Mouse (Mus musculus): Measurements from ENCODE around the gene Kdm7a.
A peak's percentile ranks its signal among the peaks of the same experiment; 100 is the strongest.

The Kdm7a gene

GRCm38 (mm10) chr6:39205650-39206580 is 674 bp downstream of the Kdm7a start:
- DNase-seq: peak; percentile 43

DNA sequence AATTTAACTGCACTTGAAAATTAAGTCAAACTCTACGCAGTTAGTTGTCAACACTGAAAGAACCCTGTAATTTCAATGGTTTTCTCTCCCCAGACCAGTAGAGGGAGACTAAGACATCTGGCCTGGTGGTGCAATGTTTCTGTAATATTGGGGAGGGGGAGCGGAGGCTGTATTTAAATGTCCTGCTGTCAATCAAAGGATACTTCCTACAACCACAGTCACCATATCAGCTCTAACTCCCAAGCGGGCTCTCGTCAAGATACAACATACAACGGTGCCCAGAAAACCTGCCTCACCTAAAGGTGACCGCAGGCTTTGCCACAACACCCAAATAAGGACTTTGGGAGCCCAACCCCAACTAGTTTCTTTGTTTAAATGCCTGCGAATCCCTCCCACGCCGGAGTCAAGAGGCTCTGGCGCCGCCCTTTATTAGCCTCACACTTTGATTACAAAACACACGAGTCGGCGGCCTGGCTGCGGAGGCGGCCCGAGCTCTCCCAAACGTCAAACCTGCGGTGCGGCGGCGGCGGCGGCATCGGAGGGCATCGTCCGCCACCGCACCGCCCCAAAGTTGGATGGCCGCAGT is 1.4 kb downstream of the Kdm7a start:
- DNase-seq: peak; percentile 89

DNA sequence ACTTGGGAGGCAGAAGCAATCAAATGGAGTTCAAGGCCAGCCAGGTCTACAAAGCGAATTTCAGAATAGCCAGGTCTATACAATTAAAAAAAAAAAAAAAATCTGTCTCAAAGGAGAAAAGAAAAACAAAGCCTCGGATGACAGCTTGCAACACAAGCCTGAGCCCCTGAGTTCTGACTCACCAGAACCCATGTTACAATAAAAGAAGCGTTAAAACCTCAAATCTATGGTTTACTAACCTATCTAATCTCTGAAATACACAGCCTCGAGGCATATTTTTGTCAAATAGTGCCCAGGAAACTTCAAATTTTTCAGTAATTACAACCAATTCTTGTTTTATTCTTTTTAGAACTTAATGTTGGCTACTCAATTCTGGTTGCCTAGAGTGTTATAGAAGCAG is 2.1 kb downstream of the Kdm7a start:
- DNase-seq: no peak

GRCm38 (mm10) chr6:39203236-39203635 is 3.4 kb downstream of the Kdm7a start:
- DNase-seq: no peak

DNA sequence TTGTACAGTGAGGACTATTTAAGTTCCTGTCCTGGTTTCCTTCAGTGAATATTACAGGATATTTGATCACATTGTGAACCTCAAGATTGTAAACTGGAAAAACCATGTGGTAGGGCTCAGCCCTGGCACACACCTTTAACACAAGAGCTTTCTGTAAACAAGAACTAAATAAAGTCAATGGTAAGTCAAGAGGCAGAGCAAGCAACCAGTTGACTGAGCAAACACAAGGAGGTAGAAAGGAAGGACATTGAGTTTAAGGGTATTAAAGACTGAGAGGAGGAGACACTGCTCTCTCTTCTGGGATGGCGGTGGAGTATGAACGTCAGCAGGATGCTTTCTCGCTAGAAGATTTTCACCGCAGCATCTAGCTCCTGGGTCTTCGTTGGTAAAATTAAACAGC is 13.6 kb downstream of the Kdm7a start:
- DNase-seq: no peak

DNA sequence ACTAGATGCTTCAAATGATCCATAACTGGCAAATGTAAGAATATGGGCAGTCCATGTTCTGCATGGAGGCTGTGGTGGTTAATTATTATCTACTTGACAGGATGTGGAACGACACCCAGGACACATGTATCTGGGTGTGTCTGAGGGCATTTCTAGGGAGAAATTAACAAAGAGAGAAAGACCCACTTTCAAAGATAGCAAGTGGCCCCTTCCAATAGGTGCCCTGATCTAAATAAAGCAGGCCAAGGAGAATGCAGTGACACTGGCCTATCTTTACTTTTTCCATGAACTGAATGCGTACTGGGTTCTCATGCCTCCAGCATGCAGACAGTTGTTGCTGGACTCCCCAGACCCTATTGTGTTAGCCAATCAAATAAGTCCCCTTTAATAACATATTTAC is 15.1 kb downstream of the Kdm7a start:
- DNase-seq: no peak

DNA sequence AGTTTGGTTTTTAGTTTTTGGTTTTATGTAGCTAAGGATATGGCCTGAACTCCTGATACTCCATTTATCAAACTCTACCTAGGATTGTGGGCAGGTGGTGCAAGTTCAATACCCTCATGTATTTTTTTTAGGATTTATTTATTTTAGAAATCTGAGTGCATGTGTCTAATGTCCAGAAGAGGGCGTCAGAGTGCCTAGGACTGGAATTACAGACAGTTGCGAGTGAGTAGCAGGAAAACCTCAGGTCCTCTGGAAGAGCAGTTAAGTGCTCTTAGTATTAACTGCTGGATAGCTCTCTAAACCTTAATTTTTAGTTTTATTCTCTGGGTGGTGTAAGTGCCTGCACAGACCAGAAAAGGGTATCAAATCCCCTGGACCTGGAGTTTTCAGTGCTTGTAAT is 19.4 kb downstream of the Kdm7a start:
- peak; percentile 23 for DNase-seq

- no peak for DNase-seq
These were observed 37.5 kb downstream of the Kdm7a start for GRCm38 (mm10) chr6:39169089-39169488.

GRCm38 (mm10) chr6:39164891-39165290 is 41.7 kb downstream of the Kdm7a start:
- no peak for DNase-seq

- no peak for DNase-seq
These were observed 44.6 kb downstream of the Kdm7a start for GRCm38 (mm10) chr6:39161975-39162374.

DNA sequence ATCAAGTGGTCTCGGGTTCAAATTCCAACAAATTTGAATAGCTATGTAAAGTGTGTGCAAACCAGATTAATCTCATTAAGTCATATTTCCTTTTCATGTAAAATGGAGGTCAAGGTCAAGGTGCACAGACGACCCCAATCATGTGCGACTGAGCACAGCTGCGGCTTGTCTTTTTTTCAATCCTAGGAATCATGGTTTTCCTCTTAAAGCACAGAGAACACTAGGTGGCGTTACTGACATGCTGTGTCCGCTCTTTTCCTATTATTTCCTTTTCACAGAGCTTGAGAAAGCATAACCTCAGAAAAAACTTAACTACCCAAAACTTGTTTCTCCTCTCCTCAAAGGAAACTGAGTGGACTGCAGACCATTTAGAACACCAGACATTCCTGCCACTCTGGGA is 60.5 kb downstream of the Kdm7a start:
- DNase-seq: peak; percentile 50

GRCm38 (mm10) chr6:39132556-39132955 is 74.0 kb downstream of the Kdm7a start:
- DNase-seq: no peak

DNA sequence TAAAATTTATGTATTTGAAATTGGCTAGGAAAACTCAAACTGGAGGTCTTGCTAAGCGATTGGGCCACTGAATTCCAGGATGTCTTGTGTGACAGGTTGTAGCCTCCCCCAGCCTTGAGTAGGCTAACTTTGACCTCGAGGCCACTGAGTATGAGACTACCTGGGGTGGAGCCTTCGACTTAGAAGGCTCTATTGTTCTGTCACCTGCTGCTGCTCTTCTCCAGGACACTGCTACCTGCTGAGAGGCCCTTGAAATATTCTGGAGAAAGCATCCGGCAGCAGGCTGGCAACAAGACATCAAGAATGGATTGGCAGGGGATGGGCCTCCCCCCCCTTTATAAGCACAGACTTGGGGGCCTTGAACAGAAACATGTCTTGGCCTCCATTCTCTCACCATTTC is 75.1 kb downstream of the Kdm7a start:
- no peak for DNase-seq

DNA sequence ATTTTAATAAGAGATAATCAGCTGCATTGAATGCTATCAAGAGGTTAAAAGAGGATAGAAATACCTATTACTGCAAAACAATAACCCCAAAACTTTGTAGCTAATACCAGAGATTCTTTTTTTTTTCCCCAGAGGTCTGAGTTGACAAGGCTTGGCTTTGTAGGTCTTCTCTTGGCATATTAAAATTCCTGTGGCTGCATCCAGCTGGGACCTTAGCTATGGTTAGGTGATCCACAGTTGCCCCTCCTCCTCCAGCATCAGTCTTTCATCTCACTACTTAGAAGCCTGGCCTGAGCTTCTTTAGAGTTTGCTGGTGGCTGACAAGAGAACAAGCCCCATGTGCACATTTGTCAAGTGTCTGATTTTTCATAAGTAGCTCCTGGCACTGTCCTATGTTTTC is 81.9 kb downstream of the Kdm7a start:
- no peak for DNase-seq

DNA sequence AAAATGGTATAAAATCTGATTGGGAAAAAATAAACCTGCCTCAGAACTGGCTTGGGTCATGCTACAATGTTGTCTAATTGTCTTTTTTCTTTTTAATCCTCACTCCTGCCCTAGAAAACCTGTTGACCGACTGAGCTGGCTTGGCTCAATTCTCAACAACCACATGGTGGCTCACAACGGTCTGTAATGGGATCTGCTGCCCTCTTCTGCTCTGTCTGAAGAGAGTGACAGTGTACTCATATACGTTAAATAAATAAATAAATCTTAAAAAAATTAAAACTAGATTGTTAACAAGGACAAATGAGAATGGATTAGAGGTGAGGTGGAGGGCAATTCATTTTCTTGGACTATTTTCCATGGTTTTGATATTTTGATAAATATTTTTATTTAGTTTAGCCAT is 85.9 kb downstream of the Kdm7a start:
- DNase-seq: no peak

DNA sequence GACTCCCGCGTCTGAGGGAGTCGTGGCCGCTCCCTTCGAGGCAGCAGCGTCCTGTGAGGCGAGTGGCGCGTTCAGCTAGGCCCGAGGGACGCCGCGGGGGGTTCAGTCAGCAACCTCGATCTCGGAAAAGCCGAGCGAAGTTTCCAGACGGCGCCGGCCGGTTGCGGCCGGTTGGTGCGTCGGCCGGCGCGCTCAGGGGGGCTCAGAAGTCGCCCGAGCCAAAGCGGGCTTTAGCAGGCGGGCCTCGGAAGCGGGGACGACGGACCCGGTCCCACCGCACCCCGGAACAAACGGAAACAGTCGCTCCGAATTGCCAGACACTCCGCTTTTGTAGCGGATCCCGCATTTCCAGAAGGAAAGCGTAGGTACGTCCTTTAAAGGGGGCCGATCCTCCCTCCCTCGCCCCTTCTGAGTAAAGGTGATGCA is 88.1 kb downstream of the Kdm7a start:
- DNase-seq: no peak

GRCm38 (mm10) chr6:39117584-39118455 is 88.8 kb downstream of the Kdm7a start, which contains the start of gene Parp12:
TSS of gene Parp12 (minus strand) at chr6:39118349.
- peak; percentile 81 for DNase-seq

DNA sequence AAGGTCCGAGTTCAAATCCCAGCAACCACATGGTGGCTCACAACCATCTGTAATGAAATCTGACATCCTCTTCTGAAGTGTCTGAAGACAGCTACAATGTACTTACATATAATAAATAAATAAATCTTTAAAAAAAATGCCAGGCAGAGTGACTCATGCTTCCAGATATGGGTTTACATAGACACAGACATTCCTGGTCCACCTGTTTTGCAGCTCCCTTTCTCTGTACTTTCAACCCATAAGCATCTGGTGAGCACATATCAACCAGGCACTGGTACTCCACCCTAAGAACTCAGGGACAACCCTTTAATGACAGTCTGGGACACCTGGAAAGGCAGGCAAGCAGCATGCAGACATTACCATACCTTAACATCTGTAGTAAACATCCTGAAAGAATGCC is 91.2 kb downstream of the Kdm7a start:
- no peak for DNase-seq

DNA sequence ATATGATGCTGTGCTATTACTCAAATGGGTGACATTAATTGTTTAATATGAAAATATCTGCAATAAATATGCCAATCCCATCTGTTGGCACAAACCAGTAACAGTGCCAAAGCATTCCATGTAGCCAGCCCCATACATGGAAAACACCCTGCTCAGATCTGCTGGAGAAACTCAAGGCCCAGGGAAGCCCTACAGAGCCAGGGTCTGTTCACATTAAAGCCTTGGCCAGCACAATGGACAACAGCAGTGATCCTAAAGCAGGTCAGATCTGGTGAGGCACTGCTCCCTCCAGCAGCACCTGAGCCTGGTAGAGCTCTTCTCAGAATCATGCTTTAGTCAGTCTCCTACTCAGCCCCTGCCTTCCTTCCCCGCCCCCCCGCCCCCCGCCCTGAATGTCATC is 93.4 kb downstream of the Kdm7a start:
- no peak for DNase-seq

GRCm38 (mm10) chr6:39112701-39113100 is 93.9 kb downstream of the Kdm7a start:
- DNase-seq: no peak

GRCm38 (mm10) chr6:39106812-39107211 is 99.8 kb downstream of the Kdm7a start:
- no peak for DNase-seq

DNA sequence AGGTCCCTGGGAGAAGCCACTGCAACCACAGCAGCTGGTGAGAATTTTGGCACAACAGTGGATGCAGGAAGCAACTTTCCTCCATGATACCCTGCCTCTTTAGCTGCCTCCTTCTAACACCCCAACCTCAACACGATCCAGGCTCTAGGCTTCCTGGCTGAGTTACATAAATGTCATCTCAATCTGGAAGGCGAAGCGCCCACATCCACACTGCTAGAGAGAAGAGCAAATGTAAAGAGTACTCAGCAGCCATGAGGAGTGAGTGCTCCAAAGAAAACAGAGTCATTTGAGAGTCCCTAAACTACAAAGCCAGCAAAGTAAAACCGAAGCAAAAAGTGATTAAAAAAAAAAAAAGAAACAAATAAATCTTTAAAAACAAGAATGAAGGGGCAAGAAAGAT is 102.0 kb downstream of the Kdm7a start:
- no peak for DNase-seq
